Mouse (Mus musculus) ZHBTc4 (cell line): ENCODE data around the gene Pfn5.
"Not testable (repeated sequence)": the region's sequence is repeated elsewhere in the genome, so short reads cannot be mapped to it uniquely, and the experiment has no call there.

Source experiments
- DNase-seq: peaks from one replicate; pipeline ENCODE4 v3.0.0-alpha.2; 2011; ENCODE audit warnings: low read depth, low spot score

The Pfn5 gene

GRCm38 (mm10) chrX:95557887-95558286 is at the start of gene Pfn5, which contains the start of gene Asb12:
Gene Pfn5, plus strand, starts transcription at chrX:95558104.
Gene Asb12, minus strand, starts transcription at chrX:95557987.
- no peak for DNase-seq

DNA sequence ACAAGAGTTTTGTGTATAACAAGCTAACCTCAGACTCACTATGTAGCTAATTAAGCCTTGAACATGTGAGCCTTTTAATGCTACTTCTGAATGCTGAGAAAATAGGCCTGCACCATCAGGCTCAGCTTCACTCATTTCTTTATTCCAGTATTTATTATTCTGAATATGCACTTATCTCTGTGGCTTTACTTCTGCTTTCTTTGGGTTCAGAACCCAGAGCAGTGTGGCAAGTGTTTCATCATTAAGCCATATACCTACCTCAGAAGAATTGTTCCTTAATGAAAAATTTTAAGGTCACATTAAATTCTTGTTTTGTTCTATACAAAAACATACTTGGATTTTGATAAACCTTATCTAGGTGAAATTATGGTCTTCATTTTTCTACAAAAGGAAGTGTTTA is 34.0 kb upstream of the Pfn5 start:
- no peak for DNase-seq

- DNase-seq = no peak
These were observed 32.7 kb upstream of the Pfn5 start for GRCm38 (mm10) chrX:95525166-95525565.

GRCm38 (mm10) chrX:95535493-95535892 is 22.4 kb upstream of the Pfn5 start:
- DNase-seq = not testable (repeated sequence)

GRCm38 (mm10) chrX:95554321-95554720 is 3.6 kb upstream of the Pfn5 start:
- no peak for DNase-seq

GRCm38 (mm10) chrX:95600609-95601008 is 42.7 kb downstream of the Pfn5 start:
- peak; percentile 0 for DNase-seq
